Mouse (Mus musculus): ENCODE data around the gene 4932438H23Rik.

GRCm38 (mm10) chr16:91044270-91045182 is 50.4 kb downstream of the 4932438H23Rik start, which contains the start of gene Paxbp1:
- peak; percentile 92 for TF ChIP-seq CTCF (IDR thresholded peaks at IDR 0.05; ENCODE audit: extremely low read depth, insufficient read depth, insufficient read length, insufficient replicate concordance)
- TF ChIP-seq POLR2A (IDR thresholded peaks at IDR 0.05; ENCODE audit: low read depth, low read length), result peak; percentile 32
